8 mouse cellular contexts compared by ENCODE assay signal in genomic region chr16:33684162-33684702, GRCm38 (mm10). TPM values are rescaled to one million over a fixed set of nuclear protein-coding genes. Genes with fewer than 3 reads are reported as not detected.
A peak's percentile ranks its signal among the peaks of the same experiment; 100 is the strongest.
DNase-seq lines count a peak whose midpoint lies in the region; ATAC-seq and TF ChIP-seq lines count a peak whose summit lies in the region.

Heg1 (plus strand) TSS chr16:33684370.

- H3K4me3 ChIP-seq in hindbrain, postnatal 0 days (ENCODE audit: low read length): peak within 1 kb of the TSS; percentile 84

- peak; percentile 84 to 88 for DNase-seq in adrenal gland, adult 18-20 months (ENCODE audit: low spot score in 2 of 2)
- peak; percentile 82 for DNase-seq in gastrocnemius, postnatal 10 days
- DNase-seq in hindbrain, postnatal 0 days (ENCODE audit: low spot score): peak; percentile 77
- peak in 1 of 2 experiments; percentile 40 for DNase-seq in left cerebral cortex, postnatal 14 days (ENCODE audit: low spot score in 2 of 2)
- peak; percentile 61 for DNase-seq in right cerebral cortex, postnatal 4 days
- peak; percentile 68 for DNase-seq in yolk sac, embryonic 10.5 days (ENCODE audit: low spot score)

- under 1% methylated on average over 53 of the region's 57 CpGs for WGBS in hindbrain, postnatal 0 days

- no peaks in the 10 kb centered on the region for H3K27me3 ChIP-seq in hindbrain, postnatal 0 days (ENCODE audit: insufficient read depth, low read length)

- peaks cover 4% of the 10 kb centered on the region; the same call in 1 of the 2 replicates for H3K4me1 ChIP-seq in hindbrain, postnatal 0 days (ENCODE audit: insufficient read depth, low read length)

- H3K4me2 ChIP-seq in hindbrain, postnatal 0 days (ENCODE audit: low read depth, low read length): peak within 1 kb of the TSS; percentile 96

- H3K27ac ChIP-seq in hindbrain, postnatal 0 days: peak within 1 kb of the TSS; percentile 84

- peak within 1 kb of the TSS; percentile 88 for H3K9ac ChIP-seq in hindbrain, postnatal 0 days (replicated peaks; ENCODE audit: low read length)

- intact Hi-C loops in left cerebral cortex, postnatal 14 days (cut with DNase I): no loop called here

- no peak for TF ChIP-seq CTCF in hindbrain, postnatal 0 days (IDR thresholded peaks at IDR 0.05; ENCODE audit: low read depth)

- H3K9me3 ChIP-seq in hindbrain, postnatal 0 days (ENCODE audit: low read length): no peaks in the 10 kb centered on the region

- no peaks in the 10 kb centered on the region for H3K36me3 ChIP-seq in hindbrain, postnatal 0 days (ENCODE audit: insufficient read depth, low read length)

- ATAC-seq in common myeloid progenitor, adult 5-6 weeks (replicated peaks; ENCODE audit: low read depth, poor library complexity, severe bottlenecking): peak; percentile 42
- ATAC-seq in hindbrain, postnatal 0 days: peak; percentile 83
- ATAC-seq in megakaryocyte-erythroid progenitor cell, adult 5-6 weeks (replicated peaks; ENCODE audit: low FRiP score, low TSS enrichment, poor library complexity, severe bottlenecking): peak; percentile 82

RNA-seq across cellular contexts. Expression of gene Heg1, which starts in this region (rescaled TPM):
- 10 to 100 TPM; 41.2 to 56.9 TPM for total RNA-seq in adrenal gland, adult 18-20 months (2021)
- total RNA-seq in common myeloid progenitor, adult 5-6 weeks (2017): 59.1 and 60.7 TPM in 2 replicates
- 10 to 100 TPM; 54.7 to 72.6 TPM for total RNA-seq in gastrocnemius, postnatal 10 days (2021)
- 22.8 and 30.4 TPM in 2 replicates for total RNA-seq in hindbrain, postnatal 0 days (2014; rRNA removed)
- 7.2 and 8.1 TPM in 2 replicates for polyA plus RNA-seq in hindbrain, postnatal 0 days (2015; fragmentation: Nextera tagmentation; extraction: Ambion mirVana)
- 10 to 100 TPM; 37.6 to 37.7 TPM for total RNA-seq in left cerebral cortex, postnatal 14 days (2021)
- 54.2 and 70.0 TPM in 2 replicates for total RNA-seq in megakaryocyte-erythroid progenitor cell, adult 5-6 weeks (2014; fragmentation: Nextera tagmentation)
- 88.3 and 91.5 TPM in 2 replicates for total RNA-seq in megakaryocyte-erythroid progenitor cell, adult 5-6 weeks (2017)
